Mouse (Mus musculus) megakaryocyte, embryonic 14.5 days (primary cell): Measurements from ENCODE around the gene Nol3.

ENCODE experiments used
- FLI1 ChIP-seq: IDR thresholded peaks from 2 replicates; pipeline ENCODE4 v1.6.1; 2012; ENCODE audit warnings: low read length, inconsistent platforms, mixed read lengths
- GATA1 ChIP-seq: IDR thresholded peaks from 3 replicates; pipeline ENCODE4 v1.6.1; 2012; ENCODE audit warnings: mixed read lengths, low read length, inconsistent platforms, borderline replicate concordance

DNA sequence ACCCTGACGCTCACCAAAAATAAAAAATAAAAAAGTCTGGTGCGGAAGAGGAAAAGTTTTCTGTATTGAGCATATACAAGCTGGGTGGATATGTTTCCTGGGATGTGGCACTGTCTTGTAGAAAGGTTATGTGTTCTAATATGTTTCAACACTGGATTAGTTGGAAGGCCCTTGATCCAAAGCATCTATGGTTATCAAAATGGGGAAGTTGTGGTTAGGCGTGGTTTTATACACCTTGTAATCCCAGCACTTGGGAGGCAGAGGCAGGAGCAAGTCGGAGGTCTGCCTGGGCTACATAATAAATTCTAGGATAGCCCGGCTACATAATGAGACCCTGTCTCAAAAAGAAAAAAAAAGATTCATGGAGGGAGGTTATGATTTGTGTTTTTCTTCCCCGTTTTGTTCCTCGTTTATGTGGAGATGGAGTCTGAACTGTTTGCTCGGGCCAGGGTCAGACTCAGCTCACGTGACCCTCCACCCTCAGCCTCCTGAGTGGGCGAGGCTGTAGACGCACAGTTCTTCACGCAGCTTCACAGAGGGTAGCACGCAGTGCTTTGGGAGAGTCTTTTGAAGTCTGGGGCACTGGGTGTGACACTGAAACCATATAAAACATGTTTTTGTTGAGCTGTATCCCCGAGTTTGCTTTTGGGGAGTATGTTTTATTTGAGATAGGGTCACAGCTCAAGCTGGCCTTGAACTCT lies 38.3 kb upstream of the Nol3 start:
- no peak for TF ChIP-seq GATA1
- no peak for TF ChIP-seq FLI1
